Mouse (Mus musculus) small intestine, adult 2 months (tissue): ENCODE measurements around the gene Rars. TPM values are rescaled to one million over a fixed set of nuclear protein-coding genes. Genes with fewer than 3 reads are reported as not detected.
A peak's percentile ranks its signal among the peaks of the same experiment; 100 is the strongest.
"Not testable (repeated sequence)": the region's sequence is repeated elsewhere in the genome, so short reads cannot be mapped to it uniquely, and the experiment has no call there.

Experiments used
- H3K27ac ChIP-seq: fragments of 200-500 bp; 2 replicates; pipeline ENCODE4 v1.5.1; 2012; ENCODE audit warnings: low read depth, low read length, control low read depth, inconsistent platforms; ENCODE audit not compliant: insufficient read depth
- H3K27me3 ChIP-seq: fragments of 200-500 bp; 2 replicates; pipeline ENCODE4 v1.6.1; 2012; ENCODE audit warnings: mild to moderate bottlenecking, moderate library complexity, low read length, inconsistent platforms; ENCODE audit not compliant: control insufficient read depth, insufficient read depth
- H3K36me3 ChIP-seq: fragments of 200-500 bp; 2 replicates; pipeline ENCODE4 v1.6.1; 2012; ENCODE audit warnings: mild to moderate bottlenecking, low read length, control low read depth, inconsistent platforms; ENCODE audit not compliant: control insufficient read depth, insufficient read depth
- H3K4me1 ChIP-seq: fragments of 200-500 bp; 2 replicates; pipeline ENCODE4 v1.6.1; 2012; ENCODE audit warnings: low read length, inconsistent platforms, mixed read lengths; ENCODE audit not compliant: control insufficient read depth, insufficient read depth, insufficient read length
- H3K4me3 ChIP-seq: fragments of 200-500 bp; 2 replicates; pipeline ENCODE4 v1.5.1; 2012; ENCODE audit warnings: low read depth, mild to moderate bottlenecking, control low read depth, inconsistent platforms, low read length, moderate library complexity
- CTCF ChIP-seq: fragments of 200-500 bp; IDR thresholded peaks from 2 replicates; pipeline ENCODE4 v1.5.1; 2012; ENCODE audit warnings: low read depth, mild to moderate bottlenecking, control low read depth, inconsistent platforms, low read length, moderate library complexity, mixed read lengths; ENCODE audit not compliant: insufficient replicate concordance, insufficient read length; ENCODE audit errors: extremely low read depth
- POLR2A ChIP-seq: fragments of 200-500 bp; IDR thresholded peaks from 2 replicates; pipeline ENCODE4 v1.6.1; 2012; ENCODE audit warnings: low read depth, mild to moderate bottlenecking, control low read depth, inconsistent platforms, low read length, moderate library complexity
- WGBS: fragments of 180-500 bp; shearing (Covaris S2); methylation state at CpG from one replicate; pipeline ENCODE4 v1.1.7; 2018; 5-methylcytosine and 5-hydroxymethylcytosine counted together
- polyA plus RNA-seq: library from polyadenylated mRNA; depleted of rRNA; stranded (reverse); fragments of >200 nt; gene quantifications from 2 replicates; pipeline ENCODE4 v1.2.3, GENCODE M21; 2012

Rars gene
- polyA plus RNA-seq, 1 experiment: 10.0 TPM

- Histone ChIP-seq H3K4me1 (no peaks in the 10 kb centered on the region), H3K4me3 (no peak within 1 kb of the TSS), H3K27ac (no peak within 1 kb of the TSS), H3K36me3 (no peaks in the 10 kb centered on the region), H3K27me3 (peaks cover 19% of the 10 kb centered on the region)
- TF ChIP-seq CTCF (no peak), POLR2A (no peak)
- WGBS: 22% methylated on average over 11 of the region's 11 CpGs
Measured at GRCm38 (mm10) chr11:35798874-35799273, 35.4 kb downstream of the Rars start, which contains the start of gene Fbll1. Gene Fbll1 (minus strand): TSS chr11:35798884.

- Histone ChIP-seq H3K27me3 (peaks cover 19% of the 10 kb centered on the region), H3K4me3 (no peak overlapping the region), H3K27ac (no peak overlapping the region), H3K36me3 (no peaks in the 10 kb centered on the region), H3K4me1 (no peaks in the 10 kb centered on the region)
- TF ChIP-seq CTCF (no peak), POLR2A (no peak)
- WGBS: 9% methylated on average over 23 of the region's 23 CpGs
Measured at GRCm38 (mm10) chr11:35798495-35798820, 35.8 kb downstream of the Rars start.

GRCm38 (mm10) chr11:35797751-35798494, 36.4 kb downstream of the Rars start:
- no peak overlapping the region for H3K4me3 ChIP-seq
- no peak overlapping the region for H3K27ac ChIP-seq
- TF ChIP-seq POLR2A (no peak), CTCF (no peak)
- H3K36me3 ChIP-seq: no peaks in the 10 kb centered on the region
- H3K4me1 ChIP-seq: no peaks in the 10 kb centered on the region
- 8% methylated on average over 82 of the region's 86 CpGs for WGBS
- H3K27me3 ChIP-seq: peaks cover 19% of the 10 kb centered on the region

DNA sequence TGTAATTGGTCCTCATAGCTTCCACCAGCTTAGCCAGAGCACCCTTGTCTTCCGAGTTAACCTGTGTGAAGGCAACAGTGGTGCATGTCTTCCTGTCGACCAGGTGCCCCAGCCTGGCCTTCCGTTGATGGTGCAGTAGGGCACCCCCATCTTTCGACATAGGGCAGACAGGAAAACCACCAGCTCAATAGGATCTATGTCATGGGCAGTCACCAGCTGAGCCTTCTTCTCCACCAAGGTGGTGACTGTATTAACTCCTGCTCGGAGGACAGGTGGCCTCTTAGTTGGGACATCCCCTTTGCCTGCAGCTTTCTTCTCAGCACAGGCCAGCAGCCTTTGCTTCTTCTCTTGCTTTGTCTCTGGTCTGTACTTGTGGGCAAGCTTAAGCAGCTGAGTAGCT, 41.5 kb downstream of the Rars start:
- WGBS: 64% methylated on average over 5 of the region's 5 CpGs
- not testable (repeated sequence) for H3K27me3 ChIP-seq, H3K4me1 ChIP-seq, H3K4me3 ChIP-seq, H3K27ac ChIP-seq
- H3K36me3 ChIP-seq: peaks cover 18% of the 10 kb centered on the region

- Histone ChIP-seq H3K36me3 (peaks cover 46% of the 10 kb centered on the region), H3K27me3 (no peaks in the 10 kb centered on the region), H3K4me1 (no peaks in the 10 kb centered on the region), H3K4me3 (no peak overlapping the region), H3K27ac (no peak overlapping the region)
- TF ChIP-seq POLR2A (no peak), CTCF (no peak)
- 75% methylated on average over 2 of the region's 2 CpGs for WGBS
Measured at GRCm38 (mm10) chr11:35788443-35788842, 45.9 kb downstream of the Rars start.

DNA sequence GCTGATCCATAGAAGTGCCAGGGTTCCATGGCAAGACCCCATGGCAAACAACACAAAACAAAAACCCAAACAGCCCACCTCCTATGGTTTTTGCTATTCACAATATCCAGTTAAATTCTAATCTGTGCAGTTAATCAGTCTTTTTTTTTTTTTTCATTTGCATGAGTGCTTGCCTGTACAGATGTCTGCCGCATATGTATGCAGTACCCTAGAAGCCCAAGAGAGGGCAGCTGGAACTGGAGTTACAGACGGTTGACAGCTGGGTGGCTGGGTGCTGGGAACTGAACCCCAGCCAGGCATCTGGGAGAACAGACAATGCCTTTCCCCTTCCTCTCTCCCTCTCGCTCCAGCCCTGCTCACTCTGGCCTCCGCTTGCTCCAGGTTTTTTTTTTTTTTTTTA, 49.8 kb downstream of the Rars start:
- H3K27ac ChIP-seq: no peak overlapping the region
- H3K36me3 ChIP-seq: peaks cover 60% of the 10 kb centered on the region
- no peak overlapping the region for H3K4me3 ChIP-seq
- WGBS: 94% methylated on average over 4 of the region's 4 CpGs
- H3K27me3 ChIP-seq: no peaks in the 10 kb centered on the region
- TF ChIP-seq CTCF (peak; percentile 13; the same call in 1 of the 2 replicates), POLR2A (no peak)
- H3K4me1 ChIP-seq: peaks cover 1% of the 10 kb centered on the region; the same call in 1 of the 2 replicates

DNA sequence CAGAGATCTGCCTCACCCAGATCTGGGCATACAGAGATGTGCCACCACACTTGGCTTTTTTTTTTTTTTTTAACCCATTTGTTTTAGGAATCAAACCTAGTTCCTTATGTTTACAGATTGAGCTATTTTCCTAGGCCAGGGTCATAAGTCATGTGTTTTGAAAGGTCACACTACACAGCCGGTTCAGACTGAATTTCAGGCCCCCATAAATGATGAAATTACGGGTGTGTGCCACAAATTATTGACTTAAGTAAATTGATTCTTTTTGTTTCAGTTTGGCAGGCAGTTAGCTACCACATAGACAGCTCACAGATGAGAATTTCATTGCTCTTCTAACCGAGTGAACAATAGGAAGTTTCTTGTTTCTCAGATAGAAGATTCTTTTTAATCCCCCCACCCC, 50.3 kb downstream of the Rars start:
- Histone ChIP-seq H3K36me3 (peaks cover 64% of the 10 kb centered on the region), H3K4me3 (no peak overlapping the region), H3K27ac (no peak overlapping the region), H3K27me3 (no peaks in the 10 kb centered on the region), H3K4me1 (peaks cover 1% of the 10 kb centered on the region; the same call in 1 of the 2 replicates)
- TF ChIP-seq CTCF (no peak), POLR2A (no peak)
- 59% methylated on average over 3 of the region's 3 CpGs for WGBS
